Mouse (Mus musculus) lung, adult 2 months (tissue): ENCODE data around the gene Abca13. TPM values are rescaled to one million over a fixed set of nuclear protein-coding genes. Genes with fewer than 3 reads are reported as not detected.

Experiments
- DNase-seq: peaks from one replicate; pipeline ENCODE4 v3.0.0; 2022
- H3K4me1 ChIP-seq: fragments of 200-500 bp; 2 replicates; pipeline ENCODE4 v1.6.1; 2011; ENCODE audit warnings: low read length; ENCODE audit not compliant: control insufficient read depth, insufficient read depth
- H3K4me3 ChIP-seq: fragments of 200-500 bp; replicated peaks from 2 replicates; pipeline ENCODE3; 2011; ENCODE audit warnings: low read depth, mild to moderate bottlenecking, control low read depth, low read length; ENCODE audit errors: extremely low read depth
- CTCF ChIP-seq: fragments of 200-500 bp; IDR thresholded peaks from 2 replicates; pipeline ENCODE4 v1.5.1; 2011; ENCODE audit warnings: mild to moderate bottlenecking, low read length, control low read depth; ENCODE audit not compliant: insufficient read depth
- POLR2A ChIP-seq: fragments of 200-500 bp; IDR thresholded peaks from 2 replicates; pipeline ENCODE4 v1.6.1; 2011; ENCODE audit warnings: low read depth, mild to moderate bottlenecking, control low read depth, low read length, borderline replicate concordance; ENCODE audit errors: extremely low read depth
- WGBS: fragments of 180-500 bp; shearing (Covaris S2); methylation state at CpG from one replicate; pipeline ENCODE4 v1.1.7; 2018; 5-methylcytosine and 5-hydroxymethylcytosine counted together
- polyA plus RNA-seq: library from polyadenylated mRNA; depleted of rRNA; stranded (reverse); fragments of >200 nt; gene quantifications from 2 replicates; pipeline ENCODE4 v1.2.3, GENCODE M21; 2012

The Abca13 gene
- polyA plus RNA-seq, 1 experiment = 0.02 TPM

DNA sequence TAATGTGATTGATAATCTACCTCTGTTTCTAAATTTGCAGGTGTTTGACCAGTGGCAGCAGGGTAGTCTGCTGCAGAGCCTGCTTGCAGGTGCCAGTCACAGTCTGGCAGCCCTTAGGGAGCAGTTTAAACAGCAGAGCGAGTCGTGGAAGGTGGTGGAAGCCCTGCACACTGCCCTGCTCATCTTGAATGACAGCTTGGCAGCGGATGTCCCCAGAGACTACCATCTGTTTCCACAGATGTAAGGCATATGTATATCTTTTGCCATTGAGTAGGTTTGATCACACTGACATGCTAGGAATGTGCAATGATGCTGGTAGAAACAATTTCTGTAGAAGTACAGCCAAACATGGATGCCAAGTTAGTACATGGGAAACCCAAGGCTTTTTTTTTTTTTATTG, 77.3 kb downstream of the Abca13 start:
- no peak for DNase-seq
- no peaks in the 10 kb centered on the region for H3K4me1 ChIP-seq
- 78% methylated on average over 3 of the region's 3 CpGs for WGBS
- H3K4me3 ChIP-seq = no peak overlapping the region
- TF ChIP-seq POLR2A (no peak), CTCF (no peak)

DNA sequence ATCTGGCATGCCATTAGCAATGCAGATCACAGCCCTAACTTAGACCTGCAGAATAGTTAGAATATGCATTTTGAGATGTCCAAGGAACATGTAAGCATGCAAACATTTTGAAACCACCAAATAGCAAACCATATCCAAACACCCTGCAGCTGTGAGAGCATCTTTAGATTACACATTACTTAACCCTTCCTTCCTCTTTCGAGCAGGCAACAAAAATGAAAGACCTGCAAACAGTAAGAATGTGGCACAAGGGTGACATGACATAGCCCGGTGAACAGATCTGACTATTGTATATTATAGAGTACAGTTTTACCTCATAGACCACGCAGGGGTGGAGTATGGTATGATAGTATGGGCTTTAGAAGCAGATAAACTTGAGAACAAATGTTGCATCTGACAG, 93.5 kb downstream of the Abca13 start:
- WGBS = 63% methylated on average over 3 of the region's 3 CpGs
- H3K4me1 ChIP-seq = no peaks in the 10 kb centered on the region
- H3K4me3 ChIP-seq = no peak overlapping the region
- TF ChIP-seq POLR2A (no peak), CTCF (no peak)
- no peak for DNase-seq

DNA sequence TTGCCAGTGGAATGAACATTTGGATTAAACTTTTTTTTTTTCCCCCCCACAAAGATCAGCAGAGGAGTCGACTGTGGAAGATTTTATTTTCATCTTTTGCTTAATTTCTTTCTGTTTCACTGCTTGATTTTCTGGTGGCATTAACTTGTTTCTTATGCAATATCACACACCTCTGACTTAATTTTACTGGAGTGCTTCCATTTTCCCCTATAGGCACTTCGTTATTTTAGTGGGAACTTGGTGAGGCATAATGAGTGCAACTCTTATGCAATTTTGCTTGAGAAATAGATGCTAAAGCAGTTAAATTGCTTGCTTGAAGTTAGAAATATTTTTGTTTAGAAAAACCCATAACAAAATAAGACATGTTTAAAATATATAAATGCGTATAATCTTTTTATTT, 94.0 kb downstream of the Abca13 start:
- 66% methylated on average over 3 of the region's 3 CpGs for WGBS
- Histone ChIP-seq H3K4me3 (no peak overlapping the region), H3K4me1 (no peaks in the 10 kb centered on the region)
- no peak for DNase-seq
- TF ChIP-seq POLR2A (no peak), CTCF (no peak)

DNA sequence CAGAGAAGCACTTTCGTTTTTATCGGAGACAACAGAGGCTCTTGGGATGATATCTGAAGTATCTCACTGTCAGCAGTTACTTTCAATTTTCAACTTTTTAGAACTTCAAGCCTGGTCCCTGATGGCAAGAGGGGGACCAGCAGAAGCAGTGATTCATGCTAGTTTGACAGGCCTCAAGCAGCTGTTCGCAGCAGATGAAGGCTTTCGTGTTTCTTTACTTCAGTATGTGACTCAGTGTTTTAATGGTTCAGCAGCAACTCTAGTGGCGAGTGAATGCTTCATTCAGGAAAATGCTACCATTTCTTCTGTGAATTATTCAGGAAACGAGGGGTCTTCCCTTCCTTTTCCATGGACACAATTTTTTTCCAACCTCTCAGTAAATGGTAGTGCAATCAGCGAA, 99.4 kb downstream of the Abca13 start:
- no peak for DNase-seq
- TF ChIP-seq POLR2A = no peak
- H3K4me3 ChIP-seq = no peak overlapping the region
- H3K4me1 ChIP-seq = no peaks in the 10 kb centered on the region
- 73% methylated on average over 7 of the region's 7 CpGs for WGBS

DNA sequence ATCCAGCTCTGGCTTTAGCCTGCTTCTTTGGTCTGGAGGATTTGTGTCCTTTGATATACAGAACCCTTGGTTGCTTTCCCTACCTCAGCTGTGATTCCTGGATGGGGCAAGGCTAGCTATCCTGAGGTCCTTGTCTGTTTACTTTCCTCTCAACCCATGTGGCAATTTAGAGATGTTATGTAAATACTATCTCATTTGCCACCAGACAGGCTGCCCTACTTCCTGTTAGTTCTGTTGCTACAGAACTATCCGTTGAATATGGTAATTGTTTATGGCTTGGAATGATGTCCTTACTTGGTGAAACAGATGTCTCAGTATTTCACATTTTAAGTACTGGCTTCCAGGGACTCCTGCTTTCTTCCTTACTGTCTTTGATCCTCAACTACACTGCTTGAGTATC, 107.9 kb downstream of the Abca13 start:
- Histone ChIP-seq H3K4me1 (no peaks in the 10 kb centered on the region), H3K4me3 (no peak overlapping the region)
- no peak for DNase-seq
- 23% methylated on average over 1 of the region's 1 CpGs for WGBS
- TF ChIP-seq CTCF (no peak), POLR2A (no peak)

DNA sequence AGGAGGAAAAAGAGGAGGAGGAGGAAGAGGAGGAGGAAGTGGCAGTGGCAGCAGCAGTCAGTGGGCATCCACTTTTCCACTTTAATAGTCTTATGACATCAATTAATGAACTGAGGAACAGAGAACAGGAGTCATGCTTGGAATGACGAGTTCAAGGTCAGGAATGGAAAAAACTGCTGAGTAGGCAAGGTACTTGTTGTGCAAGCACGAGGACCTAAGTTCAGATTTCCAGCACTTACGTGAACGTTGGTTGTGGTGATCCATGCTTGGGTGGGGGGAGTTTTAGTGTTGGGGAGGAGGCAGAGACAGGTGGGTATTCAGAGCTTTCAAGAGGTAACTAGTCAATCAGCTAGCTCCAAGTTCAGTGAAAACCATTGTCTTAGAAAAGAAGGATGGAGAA, 113.7 kb downstream of the Abca13 start:
- no peaks in the 10 kb centered on the region for H3K4me1 ChIP-seq
- TF ChIP-seq POLR2A (no peak), CTCF (no peak)
- H3K4me3 ChIP-seq = no peak overlapping the region
- 76% methylated on average over 4 of the region's 4 CpGs for WGBS
- no peak for DNase-seq

DNA sequence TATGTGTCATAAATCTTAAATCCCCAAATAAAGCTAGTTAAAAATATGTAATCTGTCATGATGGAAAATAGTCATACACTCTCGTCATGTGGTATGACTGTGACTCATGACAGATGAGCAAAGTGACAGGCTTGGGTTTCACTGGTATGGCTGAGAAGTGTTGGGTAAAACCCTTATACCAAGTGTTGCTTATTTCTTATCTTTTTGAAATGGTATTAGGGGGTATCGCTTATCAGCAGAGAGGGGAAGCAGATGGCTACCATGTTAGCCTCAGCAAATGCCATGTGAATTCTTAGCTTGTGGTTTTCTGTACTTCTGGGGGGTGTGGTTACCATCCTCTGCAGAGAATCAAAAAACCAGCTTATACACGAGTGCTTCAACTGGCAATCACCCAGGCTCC, 124.8 kb downstream of the Abca13 start:
- Histone ChIP-seq H3K4me1 (no peaks in the 10 kb centered on the region), H3K4me3 (no peak overlapping the region)
- TF ChIP-seq POLR2A (no peak), CTCF (no peak)
- 35% methylated on average over 3 of the region's 3 CpGs for WGBS
- DNase-seq = no peak

DNA sequence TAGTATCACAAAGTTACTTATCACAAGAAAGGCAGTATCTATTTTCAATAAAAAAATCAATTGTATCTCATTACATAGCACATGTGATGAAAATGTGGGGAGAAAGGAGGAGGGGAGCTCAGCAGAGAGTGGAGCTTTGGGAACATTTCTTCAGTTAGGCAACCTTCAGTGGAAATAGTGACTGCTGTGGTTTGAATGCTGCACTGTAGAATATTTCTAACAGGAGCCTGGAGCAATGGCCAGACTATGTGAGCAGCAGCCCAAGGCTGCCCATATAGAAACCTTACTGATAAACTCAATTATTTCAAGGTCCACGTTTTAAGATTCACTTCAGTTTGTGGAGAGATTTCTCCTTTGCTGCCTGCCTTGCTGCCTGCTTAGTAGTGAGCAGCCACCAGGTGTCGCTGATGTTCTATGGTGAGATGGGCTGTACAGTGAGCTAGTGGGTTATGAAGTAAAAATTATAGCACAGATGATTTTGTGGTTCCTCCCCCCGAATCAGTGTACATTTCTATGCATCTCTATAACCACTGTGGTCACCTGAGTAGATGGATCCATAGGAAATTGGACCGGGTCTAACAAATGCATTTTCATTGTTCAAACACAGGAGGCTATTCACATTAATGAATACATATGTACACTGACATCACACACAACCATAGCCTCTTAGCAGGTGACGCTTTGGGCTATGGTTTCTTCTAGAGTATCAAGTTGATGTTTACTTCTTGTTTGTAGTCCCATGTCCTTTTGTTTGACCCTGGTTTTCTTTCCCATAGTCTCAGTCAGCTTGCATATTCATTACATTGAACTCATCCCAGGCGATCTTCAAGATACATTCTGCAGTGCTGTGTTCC, 125.6 kb downstream of the Abca13 start:
- peak; percentile 83 for TF ChIP-seq CTCF
- TF ChIP-seq POLR2A = no peak
- DNase-seq = peak; percentile 53
- WGBS = 35% methylated on average over 6 of the region's 6 CpGs
- Histone ChIP-seq H3K4me3 (no peak overlapping the region), H3K4me1 (no peaks in the 10 kb centered on the region)

DNA sequence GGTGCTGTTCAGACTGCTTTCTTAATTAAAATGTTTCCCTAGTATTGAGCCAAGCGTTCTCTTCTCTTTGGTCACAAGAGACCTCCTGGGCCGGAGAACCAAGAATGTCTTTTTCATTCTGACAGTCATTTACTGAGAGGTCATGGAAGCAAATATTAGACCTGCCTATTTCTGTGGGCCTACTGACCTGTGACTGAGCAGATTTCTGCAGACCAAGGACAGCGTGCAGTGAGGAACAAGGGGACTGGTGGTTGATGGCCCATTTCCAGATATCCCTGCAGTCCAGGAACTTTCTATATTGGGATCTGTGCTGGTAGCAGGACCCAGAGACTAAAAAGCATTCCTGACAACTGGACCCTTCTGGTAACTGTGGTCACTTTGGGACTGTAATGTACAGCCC, 146.4 kb downstream of the Abca13 start:
- TF ChIP-seq CTCF (no peak), POLR2A (no peak)
- Histone ChIP-seq H3K4me3 (no peak overlapping the region), H3K4me1 (no peaks in the 10 kb centered on the region)
- 76% methylated on average over 3 of the region's 3 CpGs for WGBS
- DNase-seq = no peak

DNA sequence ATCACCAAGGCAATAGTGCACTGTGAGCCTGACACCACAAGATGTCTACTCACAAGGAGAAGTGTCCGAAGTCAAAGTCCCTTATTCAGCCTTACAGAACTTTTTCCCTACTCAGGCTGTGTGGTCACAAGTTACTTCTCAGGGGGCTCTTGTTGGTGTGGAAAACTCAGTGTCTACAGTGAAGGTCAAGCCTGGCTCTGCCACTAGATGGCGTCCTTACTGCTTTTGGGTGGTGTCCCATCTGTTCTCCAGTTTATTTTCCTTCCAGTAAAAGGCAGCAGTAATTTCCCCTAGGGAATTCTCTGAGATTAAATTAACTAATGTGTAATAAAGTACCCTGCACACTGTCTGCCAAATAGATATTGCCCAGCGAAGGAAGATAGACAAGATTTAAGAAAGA, 156.0 kb downstream of the Abca13 start:
- no peak for DNase-seq
- TF ChIP-seq POLR2A (no peak), CTCF (0 out of 2 replicates have a peak, but pooled peaks have one; percentile 5)
- 49% methylated on average over 3 of the region's 3 CpGs for WGBS

More for the DNA sequence above, 156.0 kb downstream of the Abca13 start:
- H3K4me3 ChIP-seq = no peak overlapping the region
- no peaks in the 10 kb centered on the region for H3K4me1 ChIP-seq
